Mouse (Mus musculus) thymus, adult 18-20 months (tissue): ENCODE measurements around the gene Dtx3l.
"Not testable (repeated sequence)": the region's sequence is repeated elsewhere in the genome, so short reads cannot be mapped to it uniquely, and the experiment has no call there.

Source experiments
- DNase-seq, 2 experiments: peaks; one replicate each; pipeline ENCODE4 v3.0.0; 2022; ENCODE audit warnings: mixed read lengths in 2 of 2

Dtx3l gene

GRCm38 (mm10) chr16:35938211-35939151 is at the start of gene Dtx3l, which contains the start of gene Parp9:
Gene Dtx3l, minus strand, starts transcription at chr16:35939151.
Gene Parp9, plus strand, starts transcription at chr16:35938470.
- peak; percentile 62 to 71 for DNase-seq

GRCm38 (mm10) chr16:35987930-35988329 is 49.0 kb upstream of the Dtx3l start:
- DNase-seq = no peak

GRCm38 (mm10) chr16:35984471-35984870 is 45.5 kb upstream of the Dtx3l start:
- no peak for DNase-seq

- peak; percentile 50 to 61 for DNase-seq
Measured at GRCm38 (mm10) chr16:35983517-35984101, 44.7 kb upstream of the Dtx3l start.

- peak; percentile 81 for DNase-seq
Measured at GRCm38 (mm10) chr16:35982902-35983516, 44.1 kb upstream of the Dtx3l start.

GRCm38 (mm10) chr16:35982506-35982901 is 43.6 kb upstream of the Dtx3l start:
- no peak for DNase-seq

GRCm38 (mm10) chr16:35981363-35981821 is 42.4 kb upstream of the Dtx3l start:
- DNase-seq = peak; percentile 98 to 99

GRCm38 (mm10) chr16:35978450-35978849 is 39.5 kb upstream of the Dtx3l start, which contains the start of gene Kpna1:
Gene Kpna1, plus strand, starts transcription at chr16:35978750.
- not testable (repeated sequence) for DNase-seq

GRCm38 (mm10) chr16:35974021-35974420 is 35.1 kb upstream of the Dtx3l start:
- DNase-seq = no peak

- DNase-seq = no peak
Measured at GRCm38 (mm10) chr16:35968149-35968548, 29.2 kb upstream of the Dtx3l start.

- DNase-seq = no peak
Measured at GRCm38 (mm10) chr16:35967319-35967718, 28.4 kb upstream of the Dtx3l start.

- DNase-seq = no peak
Measured at GRCm38 (mm10) chr16:35966411-35967115, 27.6 kb upstream of the Dtx3l start.

GRCm38 (mm10) chr16:35965991-35966390 is 27.0 kb upstream of the Dtx3l start:
- not testable (repeated sequence) for DNase-seq

- no peak for DNase-seq
Measured at GRCm38 (mm10) chr16:35952628-35953130, 13.7 kb upstream of the Dtx3l start.

- DNase-seq = no peak
Measured at GRCm38 (mm10) chr16:35951216-35951615, 12.3 kb upstream of the Dtx3l start.

- no peak for DNase-seq
Measured at GRCm38 (mm10) chr16:35949264-35949663, 10.3 kb upstream of the Dtx3l start.

GRCm38 (mm10) chr16:35941382-35941781 is 2.4 kb upstream of the Dtx3l start:
- DNase-seq = no peak

- peak; percentile 76 to 89 for DNase-seq
Measured at GRCm38 (mm10) chr16:35939690-35940089, 739 bp upstream of the Dtx3l start.

- peak in 1 of 2 experiments; percentile 24 for DNase-seq
Measured at GRCm38 (mm10) chr16:35939261-35939660, 310 bp upstream of the Dtx3l start.

- no peak for DNase-seq
Measured at GRCm38 (mm10) chr16:35933181-35933580, 5.8 kb downstream of the Dtx3l start.

- DNase-seq = no peak
Measured at GRCm38 (mm10) chr16:35932179-35933055, 6.5 kb downstream of the Dtx3l start.
